Mouse (Mus musculus): ENCODE measurements around the gene Nceh1. TPM values are rescaled to one million over a fixed set of nuclear protein-coding genes. Genes with fewer than 3 reads are reported as not detected.

Gene Nceh1
- total and polyA plus RNA-seq, 3 experiments, result 8.2 to 9.3 TPM; not detected in 1

- Histone ChIP-seq H3K4me3 (ENCODE audit: control insufficient read depth in 1 of 2, insufficient read depth in 1 of 2, low read depth in 2 of 2, low read length in 2 of 2) (no peak overlapping the region), H3K4me1 (ENCODE audit: control insufficient read depth in 1 of 2, insufficient read depth in 2 of 2, low read length in 2 of 2) (no peaks in the 10 kb centered on the region), H3K36me3 (ENCODE audit: control insufficient read depth in 1 of 2, insufficient read depth in 2 of 2, low read length in 2 of 2) (no peaks in the 10 kb centered on the region), H3K27ac (ENCODE audit: control insufficient read depth, low read depth, low read length) (no peak overlapping the region), H3K9me3 (replicated peaks; ENCODE audit: insufficient read depth, low read length) (no peaks in the 10 kb centered on the region), H3K9ac (ENCODE audit: control insufficient read depth, low read depth, low read length, poor library complexity, severe bottlenecking) (no peak overlapping the region), H3K79me2 (ENCODE audit: control insufficient read depth, insufficient read depth, low read length, poor library complexity) (no peaks in the 10 kb centered on the region), H3K27me3 (ENCODE audit: control insufficient read depth in 1 of 2, insufficient read depth in 2 of 2, low read length in 2 of 2) (no peaks in the 10 kb centered on the region)
- DNase-seq (ENCODE audit: low read depth, low spot score), result no peak
- TF ChIP-seq BHLHE40 (IDR thresholded peaks at IDR 0.05; ENCODE audit: borderline replicate concordance, low read depth, low read length) (no peak), HCFC1 (IDR thresholded peaks at IDR 0.05; ENCODE audit: low read depth, low read length) (no peak)
Measured at GRCm38 (mm10) chr3:27330706-27331105, 147.9 kb downstream of the Nceh1 start.

Other genes starting within 250 kb of the Nceh1 start
- gene Ect2, start 29.1 kb upstream of the Nceh1 start, total RNA-seq (2012; rRNA removed), result 22.6 and 29.9 TPM in 2 replicates
- gene Ect2, start 29.1 kb upstream of the Nceh1 start, polyA plus RNA-seq (2012; ENCODE audit: insufficient read depth in 1 of 2, insufficient read length in 2 of 2, low read depth in 1 of 2, low replicate concordance in 2 of 2, missing spikeins in 1 of 2), result 10 to 100 TPM; 31.5 to 48.5 TPM
- 0.04 TPM in 1 of 2 replicates, not detected in the other for gene Tnfsf10, start 134.1 kb downstream of the Nceh1 start, total RNA-seq (2012; rRNA removed)
- gene Tnfsf10, start 134.1 kb downstream of the Nceh1 start, polyA plus RNA-seq (2012; ENCODE audit: insufficient read depth in 1 of 2, insufficient read length in 2 of 2, low read depth in 1 of 2, low replicate concordance in 2 of 2, missing spikeins in 1 of 2), result under 1 TPM in 1 of 2 experiments, not detected in 1; 0.06 TPM
- not detected in 2 replicates for gene Ghsr, start 188.4 kb downstream of the Nceh1 start, total RNA-seq (2012; rRNA removed)
- not detected for gene Ghsr, start 188.4 kb downstream of the Nceh1 start, polyA plus RNA-seq (2012; ENCODE audit: insufficient read depth in 1 of 2, insufficient read length in 2 of 2, low read depth in 1 of 2, low replicate concordance in 2 of 2, missing spikeins in 1 of 2)

Data from MEL (cell line).